Mouse (Mus musculus) ES-E14 (cell line): ENCODE measurements around the gene Chd9. TPM values are rescaled to one million over a fixed set of nuclear protein-coding genes. Genes with fewer than 3 reads are reported as not detected.

Source experiments
- DNase-seq: peaks from one replicate; pipeline ENCODE4 v3.0.0-alpha.2; 2013; ENCODE audit warnings: low read depth, low spot score
- H3K27ac ChIP-seq: 2 replicates; pipeline ENCODE4 v1.5.1; 2012; ENCODE audit warnings: low read depth, mild to moderate bottlenecking, low read length, moderate library complexity, mixed read lengths; ENCODE audit not compliant: poor library complexity, insufficient read depth, severe bottlenecking
- H3K36me3 ChIP-seq: 2 replicates; pipeline ENCODE4 v1.6.1; 2012; ENCODE audit warnings: mild to moderate bottlenecking, low read length, moderate library complexity, mixed read lengths; ENCODE audit not compliant: control insufficient read depth, poor library complexity, insufficient read depth, severe bottlenecking
- H3K4me1 ChIP-seq, 2 experiments: fragments of 150-350 bp in 1 of 2; sonication (generic) in 1 of 2; 2 replicates each; pipeline ENCODE4 v1.6.1; 2012; ENCODE audit warnings: low read length in 2 of 2, mild to moderate bottlenecking in 1 of 2, mixed read lengths in 1 of 2; ENCODE audit not compliant: control insufficient read depth in 2 of 2, insufficient read depth in 2 of 2, poor library complexity in 1 of 2
- H3K4me3 ChIP-seq, 2 experiments: fragments of 150-350 bp in 1 of 2; sonication (generic) in 1 of 2; 2 replicates each; pipeline ENCODE4 v1.5.1; 2012; ENCODE audit warnings: low read length in 2 of 2, low read depth in 1 of 2, mild to moderate bottlenecking in 1 of 2, mixed read lengths in 1 of 2; ENCODE audit not compliant: insufficient read depth in 1 of 2, poor library complexity in 1 of 2, severe bottlenecking in 1 of 2
- H3K9ac ChIP-seq: 2 replicates; pipeline ENCODE4 v1.6.1; 2012; ENCODE audit warnings: low read depth, mild to moderate bottlenecking, low read length, mixed read lengths; ENCODE audit not compliant: poor library complexity, insufficient read depth, severe bottlenecking
- H3K9me3 ChIP-seq: fragments of 150-350 bp; sonication (generic); 2 replicates; pipeline ENCODE4 v1.6.1; 2012; ENCODE audit warnings: low read depth, mild to moderate bottlenecking, low read length; ENCODE audit not compliant: control insufficient read depth, insufficient read depth
- CHD2 ChIP-seq: IDR thresholded peaks from 2 replicates; pipeline ENCODE4 v1.6.1; 2014; ENCODE audit warnings: mild to moderate bottlenecking, low read depth, low read length, inconsistent platforms
- HCFC1 ChIP-seq: IDR thresholded peaks from 2 replicates; pipeline ENCODE4 v1.6.1; 2012; ENCODE audit warnings: low read length, inconsistent platforms, borderline replicate concordance; ENCODE audit not compliant: insufficient read depth
- MAFK ChIP-seq: IDR thresholded peaks from 2 replicates; pipeline ENCODE4 v1.6.1; 2014; ENCODE audit warnings: mild to moderate bottlenecking, low read depth, low read length, inconsistent platforms; ENCODE audit not compliant: insufficient read depth
- ZC3H11A ChIP-seq: IDR thresholded peaks from 2 replicates; pipeline ENCODE4 v1.6.1; 2012; ENCODE audit warnings: low read depth, mild to moderate bottlenecking, inconsistent platforms, low read length, borderline replicate concordance
- ZNF384 ChIP-seq: IDR thresholded peaks from 2 replicates; pipeline ENCODE4 v1.6.1; 2012; ENCODE audit warnings: low read depth, low read length, inconsistent platforms
- in situ Hi-C, 2 experiments: fragments of 600-800 bp; cut with MboI; formaldehyde crosslinking; loops; one replicate each; pipeline ENCODE4 v1.15.1; 2025; ENCODE audit warnings: low sequenced_read_pairs in 2 of 2, inconsistent platforms in 1 of 2; ENCODE audit not compliant: unreplicated experiment in 2 of 2
- total RNA-seq: library from RNA; depleted of rRNA; stranded (reverse); fragments of 300-350 nt; gene quantifications from 2 replicates; pipeline ENCODE4 v1.2.3, GENCODE M21; 2012

The Chd9 gene
- total RNA-seq, 1 experiment, result 32.4 TPM

DNA sequence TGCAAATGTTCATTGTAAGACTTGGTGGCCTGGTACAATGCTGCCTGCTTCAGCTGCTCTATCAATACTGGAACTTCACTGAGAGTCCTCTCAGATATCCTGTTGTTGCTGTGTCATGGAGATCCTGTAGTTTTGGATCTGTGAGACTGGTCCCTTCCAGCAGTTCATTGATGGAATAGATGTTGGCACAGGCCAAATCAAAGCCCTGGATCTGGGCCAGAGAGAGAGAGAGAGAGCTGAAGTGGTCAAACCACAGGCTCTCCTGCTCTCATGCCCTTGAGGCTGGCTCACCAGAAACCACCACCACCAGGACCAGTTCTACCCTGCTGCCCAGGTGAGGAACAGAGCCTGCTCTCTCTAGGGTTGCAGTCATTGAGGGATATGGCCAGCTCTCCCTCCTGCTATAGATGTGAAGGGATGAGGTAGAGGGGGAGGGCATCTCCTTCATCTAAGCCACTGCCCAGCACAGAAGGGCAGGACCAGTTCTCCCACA lies 231.0 kb downstream of the Chd9 start:
- H3K36me3 ChIP-seq, result no peaks in the 10 kb centered on the region
- no peak overlapping the region for H3K27ac ChIP-seq
- H3K4me3 ChIP-seq, result no peak overlapping the region
- in situ Hi-C loops, result no loop called here
- H3K4me1 ChIP-seq, result peaks cover 0 to 8% of the 10 kb centered on the region in 2 experiments; a peak in 3 of 4 replicates
- H3K9me3 ChIP-seq, result no peaks in the 10 kb centered on the region
- DNase-seq, result no peak
- TF ChIP-seq MAFK, result no peak
- no peak for TF ChIP-seq ZC3H11A
- no peak for TF ChIP-seq HCFC1
- TF ChIP-seq ZNF384, result no peak
- TF ChIP-seq CHD2, result no peak
- no peak overlapping the region for H3K9ac ChIP-seq

DNA sequence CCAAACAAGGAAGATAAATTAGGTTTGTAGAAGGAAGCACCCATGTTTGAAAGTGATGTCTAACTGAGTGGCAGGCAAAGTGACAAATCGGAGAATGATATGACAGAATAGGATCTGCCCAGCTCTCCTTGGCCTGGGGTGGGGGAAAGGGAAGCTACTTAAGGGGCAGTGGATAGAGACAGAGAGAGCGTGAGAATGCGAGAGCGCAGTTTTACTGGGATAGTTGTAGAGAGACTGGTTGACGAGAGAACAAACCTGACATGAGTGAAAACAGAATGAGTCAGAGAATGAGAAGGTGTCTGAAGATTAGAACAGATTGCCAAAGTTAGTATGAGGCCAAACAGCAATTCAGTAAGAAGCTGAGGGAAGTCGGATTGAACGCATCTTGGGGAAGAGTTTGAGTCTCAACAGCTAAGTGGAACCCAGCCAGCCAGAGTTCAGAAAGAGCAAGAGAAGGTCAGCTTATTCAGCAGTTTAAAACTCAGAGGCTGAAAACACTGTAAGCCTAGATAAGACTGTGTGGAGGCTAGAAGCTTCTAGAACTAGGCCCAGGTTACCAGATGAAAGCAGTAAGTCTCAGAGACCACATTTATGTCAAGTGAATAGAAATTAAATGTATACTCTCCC lies 231.8 kb downstream of the Chd9 start:
- Histone ChIP-seq H3K27ac (no peak overlapping the region), H3K9ac (no peak overlapping the region), H3K4me3 (no peak overlapping the region), H3K4me1 (peaks cover 0 to 8% of the 10 kb centered on the region in 2 experiments; a peak in 3 of 4 replicates), H3K36me3 (no peaks in the 10 kb centered on the region), H3K9me3 (no peaks in the 10 kb centered on the region)
- in situ Hi-C loops, result no loop called here
- DNase-seq, result no peak
- TF ChIP-seq MAFK, result no peak
- TF ChIP-seq ZNF384, result no peak
- TF ChIP-seq ZC3H11A, result no peak
- no peak for TF ChIP-seq HCFC1
- TF ChIP-seq CHD2, result no peak

GRCm38 (mm10) chr8:91060555-91061471 lies 232.7 kb downstream of the Chd9 start:
- Histone ChIP-seq H3K9ac (peak overlapping the region; percentile 82), H3K4me3 (peak overlapping the region; percentile 63 to 95), H3K4me1 (peaks cover 0 to 8% of the 10 kb centered on the region in 2 experiments; a peak in 3 of 4 replicates), H3K27ac (no peak overlapping the region), H3K36me3 (no peaks in the 10 kb centered on the region), H3K9me3 (no peaks in the 10 kb centered on the region)
- DNase-seq, result no peak
- TF ChIP-seq MAFK (no peak), HCFC1 (no peak), ZNF384 (no peak), CHD2 (no peak), ZC3H11A (no peak)
- in situ Hi-C loops, result no loop called here

- Histone ChIP-seq H3K4me1 (peaks cover 3 to 13% of the 10 kb centered on the region in 2 experiments; a peak in 3 of 4 replicates), H3K9ac (no peak overlapping the region), H3K4me3 (no peak overlapping the region), H3K9me3 (no peaks in the 10 kb centered on the region), H3K36me3 (no peaks in the 10 kb centered on the region), H3K27ac (no peak overlapping the region)
- no peak for DNase-seq
- TF ChIP-seq ZC3H11A (no peak), ZNF384 (no peak), CHD2 (no peak), MAFK (no peak), HCFC1 (no peak)
- in situ Hi-C loops, result no loop called here
Measured at GRCm38 (mm10) chr8:91065179-91065578, 237.0 kb downstream of the Chd9 start.
